Mouse (Mus musculus): ENCODE results near the gene Apol8. TPM values are rescaled to one million over a fixed set of nuclear protein-coding genes. Genes with fewer than 3 reads are reported as not detected.

The Apol8 gene
- polyA plus RNA-seq, 1 experiment from 2014 or later = 9.8 TPM

- H3K27me3 ChIP-seq (ENCODE audit: insufficient read depth, low read length) = no peaks in the 10 kb centered on the region
- no peaks in the 10 kb centered on the region for H3K9me3 ChIP-seq (ENCODE audit: low read length)
- H3K4me2 ChIP-seq (ENCODE audit: low read depth, low read length) = no peak overlapping the region
- H3K4me1 ChIP-seq (ENCODE audit: insufficient read depth) = peaks cover 11% of the 10 kb centered on the region
- no peak for DNase-seq
- ATAC-seq = no peak
- WGBS (ENCODE audit: insufficient replicate concordance) = 75% methylated on average over 4 of the region's 4 CpGs
- TF ChIP-seq CTCF (IDR thresholded peaks at IDR 0.05; ENCODE audit: low read depth) = peak; percentile 55
- TF ChIP-seq EP300 (IDR thresholded peaks at IDR 0.05; ENCODE audit: low read depth) = no peak
- H3K9ac ChIP-seq (replicated peaks) = no peak overlapping the region; the same call in 1 of the 2 replicates
- peaks cover 31% of the 10 kb centered on the region for H3K36me3 ChIP-seq (replicated peaks; ENCODE audit: insufficient read depth, low read length)
- H3K4me3 ChIP-seq (ENCODE audit: low read depth, low read length) = no peak overlapping the region
- no peak overlapping the region for H3K27ac ChIP-seq (ENCODE audit: low read depth)
Measured at GRCm38 (mm10) chr15:77757586-77758226, 903 bp upstream of the Apol8 start.

- no peak for TF ChIP-seq EP300 (IDR thresholded peaks at IDR 0.05; ENCODE audit: low read depth)
- no peak for TF ChIP-seq CTCF (IDR thresholded peaks at IDR 0.05; ENCODE audit: low read depth)
- Histone ChIP-seq H3K4me2 (ENCODE audit: low read depth, low read length) (peak overlapping the region; percentile 72), H3K9me3 (ENCODE audit: low read length) (no peaks in the 10 kb centered on the region), H3K36me3 (replicated peaks; ENCODE audit: insufficient read depth, low read length) (peaks cover 20% of the 10 kb centered on the region), H3K27me3 (ENCODE audit: insufficient read depth, low read length) (no peaks in the 10 kb centered on the region), H3K9ac (replicated peaks) (peak overlapping the region; percentile 65; the same call in 1 of the 2 replicates), H3K4me3 (ENCODE audit: low read depth, low read length) (peak overlapping the region; percentile 60), H3K27ac (ENCODE audit: low read depth) (peak overlapping the region; percentile 88), H3K4me1 (ENCODE audit: insufficient read depth) (peaks cover 14% of the 10 kb centered on the region)
- 61% methylated on average over 2 of the region's 2 CpGs for WGBS (ENCODE audit: insufficient replicate concordance)
- DNase-seq (no peak), ATAC-seq (no peak)
Measured at GRCm38 (mm10) chr15:77756081-77756480, 722 bp downstream of the Apol8 start.

GRCm38 (mm10) chr15:77755132-77755531 is 1.7 kb downstream of the Apol8 start:
- peak overlapping the region; percentile 65 for H3K9ac ChIP-seq (replicated peaks)
- H3K36me3 ChIP-seq (replicated peaks; ENCODE audit: insufficient read depth, low read length) = peaks cover 17% of the 10 kb centered on the region
- DNase-seq = peak; percentile 73
- peak; percentile 95 for ATAC-seq
- H3K4me1 ChIP-seq (ENCODE audit: insufficient read depth) = peaks cover 14% of the 10 kb centered on the region
- H3K4me2 ChIP-seq (ENCODE audit: low read depth, low read length) = peak overlapping the region; percentile 72
- no peaks in the 10 kb centered on the region for H3K9me3 ChIP-seq (ENCODE audit: low read length)
- H3K4me3 ChIP-seq (ENCODE audit: low read depth, low read length) = peak overlapping the region; percentile 60
- no CpG with 5 or more reads among the region's 2 CpGs for WGBS (ENCODE audit: insufficient replicate concordance)
- no peaks in the 10 kb centered on the region for H3K27me3 ChIP-seq (ENCODE audit: insufficient read depth, low read length)
- peak overlapping the region; percentile 88 for H3K27ac ChIP-seq (ENCODE audit: low read depth)
- no peak for TF ChIP-seq EP300 (IDR thresholded peaks at IDR 0.05; ENCODE audit: low read depth)
- TF ChIP-seq CTCF (IDR thresholded peaks at IDR 0.05; ENCODE audit: low read depth) = no peak

GRCm38 (mm10) chr15:77752443-77752842 is 4.4 kb downstream of the Apol8 start:
- Histone ChIP-seq H3K4me1 (ENCODE audit: insufficient read depth) (peaks cover 14% of the 10 kb centered on the region), H3K27me3 (ENCODE audit: insufficient read depth, low read length) (no peaks in the 10 kb centered on the region), H3K9me3 (ENCODE audit: low read length) (no peaks in the 10 kb centered on the region; the same call in 1 of the 2 replicates), H3K27ac (ENCODE audit: low read depth) (no peak overlapping the region), H3K4me2 (ENCODE audit: low read depth, low read length) (peak overlapping the region; percentile 72), H3K9ac (replicated peaks) (no peak overlapping the region), H3K36me3 (replicated peaks; ENCODE audit: insufficient read depth, low read length) (peaks cover 32% of the 10 kb centered on the region), H3K4me3 (ENCODE audit: low read depth, low read length) (peak overlapping the region; percentile 60; the same call in 1 of the 2 replicates)
- ATAC-seq (no peak), DNase-seq (no peak)
- TF ChIP-seq EP300 (IDR thresholded peaks at IDR 0.05; ENCODE audit: low read depth) (no peak), CTCF (IDR thresholded peaks at IDR 0.05; ENCODE audit: low read depth) (no peak)
- WGBS (ENCODE audit: insufficient replicate concordance) = 61% methylated on average over 11 of the region's 11 CpGs

GRCm38 (mm10) chr15:77750461-77750860 is 6.3 kb downstream of the Apol8 start:
- no peak overlapping the region for H3K4me3 ChIP-seq (ENCODE audit: low read depth, low read length)
- no peak overlapping the region for H3K4me2 ChIP-seq (ENCODE audit: low read depth, low read length)
- peaks cover 13% of the 10 kb centered on the region for H3K4me1 ChIP-seq (ENCODE audit: insufficient read depth)
- no peaks in the 10 kb centered on the region for H3K27me3 ChIP-seq (ENCODE audit: insufficient read depth, low read length)
- no peaks in the 10 kb centered on the region; the same call in 1 of the 2 replicates for H3K9me3 ChIP-seq (ENCODE audit: low read length)
- peak; percentile 84 for TF ChIP-seq CTCF (IDR thresholded peaks at IDR 0.05; ENCODE audit: low read depth)
- no peak for TF ChIP-seq EP300 (IDR thresholded peaks at IDR 0.05; ENCODE audit: low read depth)
- no peak for ATAC-seq
- H3K36me3 ChIP-seq (replicated peaks; ENCODE audit: insufficient read depth, low read length) = peaks cover 32% of the 10 kb centered on the region
- WGBS (ENCODE audit: insufficient replicate concordance) = 31% methylated on average over 1 of the region's 1 CpGs
- H3K27ac ChIP-seq (ENCODE audit: low read depth) = no peak overlapping the region
- H3K9ac ChIP-seq (replicated peaks) = no peak overlapping the region
- peak; percentile 58 for DNase-seq

DNA sequence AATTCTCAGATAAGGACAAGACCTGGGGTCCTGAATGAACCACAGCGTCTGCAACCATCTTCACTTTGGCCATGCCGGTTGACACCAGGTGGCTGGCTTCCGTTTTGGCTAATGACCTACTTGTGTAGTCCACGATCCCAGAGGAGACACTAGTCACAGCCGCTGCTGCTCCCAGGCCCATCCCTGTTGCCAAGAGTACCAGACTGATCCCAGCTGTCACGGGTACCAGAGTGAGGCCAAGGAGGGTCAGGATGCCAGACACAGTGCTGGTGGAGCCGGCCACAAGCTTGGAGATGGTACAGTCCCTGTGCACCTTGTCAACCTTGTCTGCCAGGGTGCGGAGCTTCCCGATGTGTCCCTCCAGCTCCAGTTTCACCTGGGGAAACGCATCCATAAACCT is 7.1 kb downstream of the Apol8 start:
- no peak overlapping the region for H3K27ac ChIP-seq (ENCODE audit: low read depth)
- no peak for DNase-seq
- no peak overlapping the region for H3K9ac ChIP-seq (replicated peaks)
- no peak overlapping the region for H3K4me3 ChIP-seq (ENCODE audit: low read depth, low read length)
- peaks cover 32% of the 10 kb centered on the region for H3K36me3 ChIP-seq (replicated peaks; ENCODE audit: insufficient read depth, low read length)
- H3K4me2 ChIP-seq (ENCODE audit: low read depth, low read length) = no peak overlapping the region
- ATAC-seq = no peak
- H3K27me3 ChIP-seq (ENCODE audit: insufficient read depth, low read length) = no peaks in the 10 kb centered on the region
- H3K9me3 ChIP-seq (ENCODE audit: low read length) = no peaks in the 10 kb centered on the region; the same call in 1 of the 2 replicates
- TF ChIP-seq EP300 (IDR thresholded peaks at IDR 0.05; ENCODE audit: low read depth) = no peak
- no peak for TF ChIP-seq CTCF (IDR thresholded peaks at IDR 0.05; ENCODE audit: low read depth)
- WGBS (ENCODE audit: insufficient replicate concordance) = 88% methylated on average over 10 of the region's 10 CpGs
- peaks cover 13% of the 10 kb centered on the region for H3K4me1 ChIP-seq (ENCODE audit: insufficient read depth)

All from liver, postnatal 0 days (tissue).